Mouse (Mus musculus) embryonic fibroblast, embryonic 13.5 days (primary cell): ENCODE results near the gene Cyp4f40. TPM values are rescaled to one million over a fixed set of nuclear protein-coding genes. Genes with fewer than 3 reads are reported as not detected.

Experiments
- H3K27ac ChIP-seq: 2 replicates; pipeline ENCODE4 v1.5.1; 2012; ENCODE audit warnings: low read length, control low read depth, inconsistent platforms; ENCODE audit not compliant: insufficient read depth
- H3K4me1 ChIP-seq: 2 replicates; pipeline ENCODE4 v1.6.1; 2011; ENCODE audit warnings: low read length; ENCODE audit not compliant: control insufficient read depth, insufficient read depth
- H3K4me3 ChIP-seq: 2 replicates; pipeline ENCODE4 v1.5.1; 2011; ENCODE audit warnings: mild to moderate bottlenecking, control low read depth, low read length; ENCODE audit not compliant: insufficient read depth
- CTCF ChIP-seq: IDR thresholded peaks from 2 replicates; pipeline ENCODE4 v1.5.1; 2011; ENCODE audit warnings: mild to moderate bottlenecking, control low read depth, low read length, moderate library complexity, borderline replicate concordance; ENCODE audit not compliant: insufficient read depth
- POLR2A ChIP-seq: IDR thresholded peaks from 2 replicates; pipeline ENCODE4 v1.6.1; 2011; ENCODE audit warnings: low read depth, mild to moderate bottlenecking, control low read depth, low read length, moderate library complexity
- polyA plus RNA-seq: library from polyadenylated mRNA; stranded (reverse); fragments of >200 nt; gene quantifications from 2 replicates; pipeline ENCODE4 v1.2.4, GENCODE M21; 2011; ENCODE audit warnings: low read depth; ENCODE audit not compliant: missing spikeins, insufficient read length

Gene Cyp4f40
- polyA plus RNA-seq, 1 experiment, result not detected

GRCm38 (mm10) chr17:32637151-32637550 lies 21.5 kb upstream of the Cyp4f40 start:
- TF ChIP-seq POLR2A, result no peak
- no peak for TF ChIP-seq CTCF
- H3K27ac ChIP-seq, result no peak overlapping the region
- no peaks in the 10 kb centered on the region for H3K4me1 ChIP-seq
- no peak overlapping the region for H3K4me3 ChIP-seq

GRCm38 (mm10) chr17:32646631-32647030 lies 12.1 kb upstream of the Cyp4f40 start:
- no peaks in the 10 kb centered on the region for H3K4me1 ChIP-seq
- no peak overlapping the region for H3K4me3 ChIP-seq
- no peak overlapping the region for H3K27ac ChIP-seq
- TF ChIP-seq POLR2A, result no peak
- TF ChIP-seq CTCF, result no peak

- H3K4me3 ChIP-seq, result no peak overlapping the region
- H3K27ac ChIP-seq, result no peak overlapping the region
- no peaks in the 10 kb centered on the region for H3K4me1 ChIP-seq
- TF ChIP-seq POLR2A (no peak), CTCF (no peak)
Observed at GRCm38 (mm10) chr17:32653860-32654259, 4.8 kb upstream of the Cyp4f40 start.

GRCm38 (mm10) chr17:32657041-32657440 lies 1.7 kb upstream of the Cyp4f40 start:
- no peak for TF ChIP-seq POLR2A
- no peak for TF ChIP-seq CTCF
- Histone ChIP-seq H3K4me3 (no peak overlapping the region), H3K4me1 (no peaks in the 10 kb centered on the region), H3K27ac (no peak overlapping the region)

- TF ChIP-seq CTCF, result no peak
- no peak for TF ChIP-seq POLR2A
- Histone ChIP-seq H3K4me1 (no peaks in the 10 kb centered on the region), H3K27ac (no peak overlapping the region), H3K4me3 (no peak overlapping the region)
Observed at GRCm38 (mm10) chr17:32658246-32658645, 454 bp upstream of the Cyp4f40 start.

- H3K4me3 ChIP-seq, result no peak overlapping the region
Observed at GRCm38 (mm10) chr17:32673976-32674375, 15.3 kb downstream of the Cyp4f40 start.

GRCm38 (mm10) chr17:32676040-32676635 lies 17.4 kb downstream of the Cyp4f40 start:
- TF ChIP-seq POLR2A (no peak), CTCF (no peak)
- Histone ChIP-seq H3K4me1 (no peaks in the 10 kb centered on the region), H3K4me3 (no peak overlapping the region), H3K27ac (no peak overlapping the region)

More at GRCm38 (mm10) chr17:32673976-32674375, 15.3 kb downstream of the Cyp4f40 start:
- TF ChIP-seq POLR2A, result no peak
- no peak for TF ChIP-seq CTCF
- Histone ChIP-seq H3K27ac (no peak overlapping the region), H3K4me1 (no peaks in the 10 kb centered on the region)

GRCm38 (mm10) chr17:32680404-32680803 lies 21.7 kb downstream of the Cyp4f40 start:
- Histone ChIP-seq H3K4me3 (no peak overlapping the region), H3K4me1 (no peaks in the 10 kb centered on the region), H3K27ac (no peak overlapping the region)
- TF ChIP-seq CTCF (no peak), POLR2A (no peak)

GRCm38 (mm10) chr17:32685048-32685750 lies 26.5 kb downstream of the Cyp4f40 start, which contains the start of gene Cyp4f15:
TSS of gene Cyp4f15 (plus strand) at chr17:32685627.
- Histone ChIP-seq H3K4me3 (no peak within 1 kb of the TSS), H3K27ac (no peak within 1 kb of the TSS), H3K4me1 (no peaks in the 10 kb centered on the region)
- no peak for TF ChIP-seq POLR2A
- no peak for TF ChIP-seq CTCF

GRCm38 (mm10) chr17:32686722-32687121 lies 28.0 kb downstream of the Cyp4f40 start:
- Histone ChIP-seq H3K4me3 (no peak overlapping the region), H3K4me1 (no peaks in the 10 kb centered on the region), H3K27ac (no peak overlapping the region)
- TF ChIP-seq POLR2A, result no peak
- TF ChIP-seq CTCF, result no peak

- Histone ChIP-seq H3K4me3 (no peak overlapping the region), H3K4me1 (no peaks in the 10 kb centered on the region), H3K27ac (no peak overlapping the region)
- TF ChIP-seq POLR2A, result no peak
- TF ChIP-seq CTCF, result no peak
Observed at GRCm38 (mm10) chr17:32690959-32691358, 32.3 kb downstream of the Cyp4f40 start.
